Mouse (Mus musculus): ENCODE measurements around the gene Uhrf1bp1l. TPM values are rescaled to one million over a fixed set of nuclear protein-coding genes. Genes with fewer than 3 reads are reported as not detected.

The Uhrf1bp1l gene
- total and polyA plus RNA-seq, 3 experiments, result 7.9 to 27.7 (median 20.6) TPM

DNA sequence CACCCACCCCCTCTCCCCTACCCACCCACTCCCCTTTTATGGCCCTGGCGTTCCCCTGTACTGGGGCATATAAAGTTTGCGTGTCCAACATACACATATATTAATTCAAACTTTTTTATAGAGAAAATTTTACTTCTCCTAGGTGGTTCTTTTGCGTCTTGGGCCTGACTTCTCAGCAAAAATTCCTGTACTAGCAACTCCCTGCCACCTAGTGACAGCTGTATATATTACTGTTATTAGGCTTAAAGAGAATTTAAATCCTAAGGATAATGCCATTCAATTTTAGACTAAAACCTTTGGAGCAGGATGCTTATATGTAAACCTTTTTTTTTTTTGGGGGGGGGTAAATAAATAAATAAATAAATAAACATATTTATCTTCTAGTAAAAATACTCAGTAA, 37.4 kb upstream of the Uhrf1bp1l start:
- intact Hi-C loops (cut with DNase I), result no loop called here
- TF ChIP-seq EP300 (IDR thresholded peaks at IDR 0.05; ENCODE audit: insufficient read depth, low read depth, low read length) (no peak), POLR2A (IDR thresholded peaks at IDR 0.05; ENCODE audit: insufficient read depth, low read depth, low read length) (no peak), CTCF (IDR thresholded peaks at IDR 0.05) (no peak)
- Histone ChIP-seq H3K79me2 (replicated peaks; ENCODE audit: control insufficient read depth, insufficient read depth, low read length) (no peaks in the 10 kb centered on the region), H3K27ac (no peak overlapping the region), H3K9ac (ENCODE audit: low read depth, low read length) (no peak overlapping the region), H3K4me3 (no peak overlapping the region), H3K27me3 (ENCODE audit: control insufficient read depth, insufficient read depth, low read length) (no peaks in the 10 kb centered on the region), H3K36me3 (ENCODE audit: control insufficient read depth, insufficient read depth, low read length) (no peaks in the 10 kb centered on the region; the same call in 1 of the 2 replicates), H3K4me1 (ENCODE audit: control insufficient read depth, insufficient read depth, low read length) (no peaks in the 10 kb centered on the region)
- WGBS, result 82% methylated on average over 3 of the region's 3 CpGs
- no peak for DNase-seq

DNA sequence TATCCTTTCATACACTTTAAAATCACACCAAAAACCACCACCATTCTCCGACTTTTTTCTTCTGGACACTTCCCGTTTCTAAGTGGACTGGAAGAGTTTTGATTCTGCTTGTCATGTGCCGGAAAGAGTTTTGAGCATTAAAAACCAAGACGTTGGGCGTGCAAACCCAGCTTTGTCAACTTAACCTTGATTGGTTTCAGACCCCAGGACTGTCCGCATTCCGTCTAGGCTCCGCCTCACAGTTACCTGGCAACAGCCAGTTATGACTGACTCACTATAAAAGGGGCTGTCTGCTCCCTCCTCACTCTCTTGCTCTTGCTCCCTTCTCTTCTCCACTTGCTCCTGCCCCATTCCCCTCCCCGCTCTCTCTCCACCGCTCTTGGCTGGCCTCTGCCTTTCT, 36.1 kb upstream of the Uhrf1bp1l start:
- no peak for DNase-seq
- 39% methylated on average over 10 of the region's 10 CpGs for WGBS
- no peaks in the 10 kb centered on the region for H3K4me1 ChIP-seq (ENCODE audit: control insufficient read depth, insufficient read depth, low read length)
- H3K4me3 ChIP-seq, result no peak overlapping the region
- TF ChIP-seq EP300 (IDR thresholded peaks at IDR 0.05; ENCODE audit: insufficient read depth, low read depth, low read length) (no peak), CTCF (IDR thresholded peaks at IDR 0.05) (no peak), POLR2A (IDR thresholded peaks at IDR 0.05; ENCODE audit: insufficient read depth, low read depth, low read length) (no peak)
- H3K27ac ChIP-seq, result no peak overlapping the region
- no peak overlapping the region for H3K9ac ChIP-seq (ENCODE audit: low read depth, low read length)
- H3K79me2 ChIP-seq (replicated peaks; ENCODE audit: control insufficient read depth, insufficient read depth, low read length), result no peaks in the 10 kb centered on the region
- H3K36me3 ChIP-seq (ENCODE audit: control insufficient read depth, insufficient read depth, low read length), result no peaks in the 10 kb centered on the region; the same call in 1 of the 2 replicates
- H3K27me3 ChIP-seq (ENCODE audit: control insufficient read depth, insufficient read depth, low read length), result no peaks in the 10 kb centered on the region
- intact Hi-C loops (cut with DNase I), result no loop called here

DNA sequence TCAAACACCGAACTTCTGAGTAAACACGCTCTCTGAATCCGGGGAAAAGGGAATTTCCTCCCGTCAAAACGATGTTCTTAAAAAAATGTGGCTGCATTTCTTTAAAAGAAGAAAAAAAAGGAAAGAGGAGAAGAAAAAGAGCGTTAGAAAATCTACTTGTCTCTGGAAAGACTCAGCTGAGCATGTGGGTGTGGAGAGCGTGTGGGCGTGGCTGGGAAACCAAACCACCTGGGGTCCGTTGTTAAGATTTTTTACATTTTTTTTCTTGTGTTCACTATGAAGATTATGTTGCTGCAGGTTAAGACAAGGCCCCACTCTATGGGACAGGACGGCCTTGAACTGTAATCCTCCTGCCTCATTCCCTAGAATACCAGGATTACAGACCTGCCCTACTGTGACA, 29.9 kb upstream of the Uhrf1bp1l start:
- DNase-seq, result no peak
- TF ChIP-seq CTCF (IDR thresholded peaks at IDR 0.05) (no peak), POLR2A (IDR thresholded peaks at IDR 0.05; ENCODE audit: insufficient read depth, low read depth, low read length) (no peak), EP300 (IDR thresholded peaks at IDR 0.05; ENCODE audit: insufficient read depth, low read depth, low read length) (no peak)

DNA sequence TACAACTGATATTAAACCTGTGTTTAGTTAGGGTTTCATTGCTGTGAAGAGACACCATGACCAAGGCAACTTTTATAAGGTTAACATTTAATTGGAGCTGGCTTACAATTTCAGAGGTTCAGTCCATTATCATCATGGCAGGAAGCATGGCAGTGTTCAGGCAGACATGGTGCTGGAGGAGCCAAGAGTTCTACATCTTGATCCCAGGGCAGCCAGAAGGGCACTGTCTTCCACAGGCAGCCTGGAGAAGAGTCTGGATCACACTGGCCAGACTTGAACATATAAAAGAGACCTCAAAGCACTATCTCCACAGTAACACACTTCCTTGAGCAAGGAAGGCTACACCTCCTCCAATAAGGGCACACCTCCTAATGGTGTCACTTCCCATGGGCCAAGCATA, 24.5 kb upstream of the Uhrf1bp1l start:
- no peak for DNase-seq
- intact Hi-C loops (cut with DNase I), result no loop called here
- no peaks in the 10 kb centered on the region for H3K4me1 ChIP-seq (ENCODE audit: control insufficient read depth, insufficient read depth, low read length)
- no peak for TF ChIP-seq CTCF (IDR thresholded peaks at IDR 0.05)
- TF ChIP-seq EP300 (IDR thresholded peaks at IDR 0.05; ENCODE audit: insufficient read depth, low read depth, low read length), result no peak
- TF ChIP-seq POLR2A (IDR thresholded peaks at IDR 0.05; ENCODE audit: insufficient read depth, low read depth, low read length), result no peak
- peaks cover 2% of the 10 kb centered on the region; the same call in 1 of the 2 replicates for H3K36me3 ChIP-seq (ENCODE audit: control insufficient read depth, insufficient read depth, low read length)
- H3K27ac ChIP-seq, result peak overlapping the region; percentile 71
- no peaks in the 10 kb centered on the region for H3K27me3 ChIP-seq (ENCODE audit: control insufficient read depth, insufficient read depth, low read length)
- no peaks in the 10 kb centered on the region for H3K79me2 ChIP-seq (replicated peaks; ENCODE audit: control insufficient read depth, insufficient read depth, low read length)
- no peak overlapping the region for H3K4me3 ChIP-seq
- no peak overlapping the region for H3K9ac ChIP-seq (ENCODE audit: low read depth, low read length)

More for the DNA sequence above, 29.9 kb upstream of the Uhrf1bp1l start:
- 89% methylated on average over 10 of the region's 10 CpGs for WGBS
- no peaks in the 10 kb centered on the region for H3K4me1 ChIP-seq (ENCODE audit: control insufficient read depth, insufficient read depth, low read length)
- no peak overlapping the region for H3K27ac ChIP-seq
- no peaks in the 10 kb centered on the region for H3K27me3 ChIP-seq (ENCODE audit: control insufficient read depth, insufficient read depth, low read length)
- intact Hi-C loops (cut with DNase I), result no loop called here
- H3K36me3 ChIP-seq (ENCODE audit: control insufficient read depth, insufficient read depth, low read length), result no peaks in the 10 kb centered on the region; the same call in 1 of the 2 replicates
- no peak overlapping the region for H3K9ac ChIP-seq (ENCODE audit: low read depth, low read length)
- no peak overlapping the region for H3K4me3 ChIP-seq
- no peaks in the 10 kb centered on the region for H3K79me2 ChIP-seq (replicated peaks; ENCODE audit: control insufficient read depth, insufficient read depth, low read length)

DNA sequence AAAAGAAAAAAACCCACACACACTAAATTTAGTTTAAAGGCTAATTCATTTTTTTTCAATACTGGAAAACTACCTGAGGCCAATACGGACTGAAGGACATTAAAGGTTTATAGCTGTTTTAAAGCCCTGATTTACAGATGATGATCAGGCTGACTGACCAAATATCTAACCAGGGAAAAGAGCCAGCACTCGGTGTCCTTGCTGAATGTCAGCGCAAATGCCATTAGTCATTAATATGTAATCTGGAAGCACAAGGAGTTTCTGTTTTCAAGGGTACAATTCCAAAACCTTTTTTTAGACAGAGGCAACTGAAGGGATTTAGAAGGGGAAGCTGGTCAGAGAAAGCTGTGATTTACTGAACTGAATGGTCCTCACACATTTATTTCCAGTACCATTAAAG, 24.0 kb upstream of the Uhrf1bp1l start:
- H3K9ac ChIP-seq (ENCODE audit: low read depth, low read length), result no peak overlapping the region
- H3K27ac ChIP-seq, result peak overlapping the region; percentile 71
- no peak overlapping the region for H3K4me3 ChIP-seq
- DNase-seq, result peak in 1 of 2 experiments; percentile 21
- WGBS, result 67% methylated on average over 3 of the region's 3 CpGs
- no peaks in the 10 kb centered on the region for H3K4me1 ChIP-seq (ENCODE audit: control insufficient read depth, insufficient read depth, low read length)
- H3K27me3 ChIP-seq (ENCODE audit: control insufficient read depth, insufficient read depth, low read length), result no peaks in the 10 kb centered on the region
- no peaks in the 10 kb centered on the region for H3K79me2 ChIP-seq (replicated peaks; ENCODE audit: control insufficient read depth, insufficient read depth, low read length)
- TF ChIP-seq CTCF (IDR thresholded peaks at IDR 0.05), result no peak
- no peak for TF ChIP-seq EP300 (IDR thresholded peaks at IDR 0.05; ENCODE audit: insufficient read depth, low read depth, low read length)
- no peak for TF ChIP-seq POLR2A (IDR thresholded peaks at IDR 0.05; ENCODE audit: insufficient read depth, low read depth, low read length)
- intact Hi-C loops (cut with DNase I), result no loop called here
- peaks cover 2% of the 10 kb centered on the region; the same call in 1 of the 2 replicates for H3K36me3 ChIP-seq (ENCODE audit: control insufficient read depth, insufficient read depth, low read length)

DNA sequence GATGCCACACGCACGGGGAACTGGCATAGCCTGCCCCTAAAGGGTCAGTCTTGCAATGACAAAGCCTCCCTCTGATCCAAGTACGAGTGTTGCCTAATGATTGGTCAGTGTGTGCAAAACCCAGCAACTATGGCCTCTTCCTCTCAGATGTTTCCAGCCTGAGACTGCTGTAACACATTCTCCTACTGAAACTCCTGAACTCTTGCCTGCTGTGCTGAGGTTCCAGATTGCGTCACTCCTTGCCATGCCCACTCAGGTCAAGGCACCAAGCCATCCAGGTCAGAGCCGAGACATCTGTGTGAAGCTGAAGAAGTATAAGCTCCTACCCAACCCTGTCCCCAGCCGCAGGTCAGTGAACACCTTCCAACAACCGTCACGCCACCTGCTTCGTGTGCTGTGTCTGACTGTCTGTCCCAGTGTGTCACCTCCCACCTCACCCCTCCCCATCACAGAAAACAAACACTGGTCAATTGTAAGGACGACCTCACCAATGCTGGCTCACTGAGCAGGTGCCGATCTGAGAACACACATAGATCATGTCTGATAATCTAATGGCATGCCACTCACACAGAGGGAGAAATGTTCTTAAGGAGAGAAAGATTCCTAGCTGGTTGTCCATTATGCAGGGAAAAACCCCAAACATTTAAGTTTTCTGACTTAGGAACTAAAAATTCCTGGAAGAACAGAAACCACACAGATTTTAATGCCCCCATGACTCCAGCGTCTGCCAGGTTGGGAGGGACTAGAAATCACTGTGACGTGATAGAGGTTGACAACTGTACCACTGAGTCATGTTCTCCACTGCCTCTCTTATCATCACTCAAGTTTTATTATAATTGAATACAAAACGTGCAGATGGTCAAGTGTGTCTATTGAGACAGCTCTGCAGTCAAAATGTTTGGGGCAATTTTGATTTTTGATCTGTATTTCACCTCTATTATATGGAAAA, 22.3 kb upstream of the Uhrf1bp1l start:
- no peak for DNase-seq
- no peaks in the 10 kb centered on the region for H3K79me2 ChIP-seq (replicated peaks; ENCODE audit: control insufficient read depth, insufficient read depth, low read length)
- 88% methylated on average over 14 of the region's 14 CpGs for WGBS
- no peak overlapping the region for H3K9ac ChIP-seq (ENCODE audit: low read depth, low read length)
- no peak overlapping the region for H3K4me3 ChIP-seq
- no peak overlapping the region for H3K27ac ChIP-seq
- H3K36me3 ChIP-seq (ENCODE audit: control insufficient read depth, insufficient read depth, low read length), result peaks cover 2% of the 10 kb centered on the region; the same call in 1 of the 2 replicates
- intact Hi-C loops (cut with DNase I), result no loop called here
- H3K27me3 ChIP-seq (ENCODE audit: control insufficient read depth, insufficient read depth, low read length), result no peaks in the 10 kb centered on the region
- TF ChIP-seq EP300 (IDR thresholded peaks at IDR 0.05; ENCODE audit: insufficient read depth, low read depth, low read length), result no peak
- TF ChIP-seq POLR2A (IDR thresholded peaks at IDR 0.05; ENCODE audit: insufficient read depth, low read depth, low read length), result no peak
- no peaks in the 10 kb centered on the region for H3K4me1 ChIP-seq (ENCODE audit: control insufficient read depth, insufficient read depth, low read length)

Data from heart, adult 2 months (tissue).